Mouse (Mus musculus): ENCODE data around the gene Alpl.

DNA sequence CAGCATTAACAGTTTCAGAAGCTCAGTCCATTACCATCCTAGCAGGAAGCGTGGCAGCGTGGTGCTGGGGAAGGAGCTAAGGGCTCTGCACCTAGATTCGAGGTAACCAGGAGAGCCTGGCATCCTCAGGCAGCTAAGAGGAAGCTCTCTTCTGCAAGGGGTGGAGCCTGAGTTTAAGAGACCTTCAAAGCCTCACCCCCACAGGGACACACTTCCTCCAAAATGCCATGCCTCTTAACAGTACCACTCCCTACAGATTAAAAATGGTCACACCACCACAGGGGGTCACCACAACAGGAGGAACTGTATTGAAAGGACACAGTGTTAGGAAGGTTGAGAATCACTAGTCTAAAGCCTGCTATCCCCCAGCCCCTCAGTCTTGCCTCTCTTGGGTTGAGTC, 19.3 kb upstream of the Alpl start:
- TF ChIP-seq GATA1 (IDR thresholded peaks at IDR 0.05; ENCODE audit: low read length) (no peak), TAL1 (IDR thresholded peaks at IDR 0.05; ENCODE audit: low read length) (no peak)

All from erythroblast, embryonic 14.5 days (primary cell).